Comparison of ENCODE assay signal across 15 mouse cellular contexts in the genomic region with DNA sequence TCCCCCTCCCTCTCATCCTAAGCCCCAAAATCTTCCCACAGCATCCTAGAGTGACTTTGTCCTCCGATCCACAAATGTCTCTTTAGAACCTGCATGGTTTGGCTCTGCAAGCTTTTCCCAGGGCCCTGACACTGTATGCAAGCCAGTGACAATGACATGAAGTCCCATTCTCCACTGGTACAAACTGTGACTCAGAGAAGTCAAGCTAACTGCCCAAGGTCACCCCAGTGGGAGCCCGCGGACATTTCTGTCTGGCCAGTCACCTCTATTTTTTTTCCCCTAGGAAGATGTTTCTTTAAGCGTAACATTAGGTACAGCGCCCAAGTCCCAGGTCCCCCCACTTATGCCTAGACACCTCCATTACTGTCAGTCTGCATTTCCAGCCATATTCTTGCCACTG. TPM values are rescaled to one million over a fixed set of nuclear protein-coding genes. Genes with fewer than 3 reads are reported as not detected.
"Had no signal": no experiment of that assay in that cellular context is flagged by ENCODE, and none has a peak within 500 bp of the region (broad histone marks: within the 10 kb centered on the region; RNA-seq: fewer than 3 reads in every experiment).

No protein-coding gene starts in this region.

- H3K9me3 ChIP-seq: limb, embryonic 12.5 days; liver, embryonic 13.5 days; lung, embryonic 15.5 days; midbrain, embryonic 12.5 days; neural tube, embryonic 15.5 days had no signal

- H3K4me3 ChIP-seq: limb, embryonic 12.5 days; liver, embryonic 13.5 days; lung, embryonic 15.5 days; midbrain, embryonic 12.5 days; neural tube, embryonic 15.5 days had no signal

- H3K4me2 ChIP-seq: limb, embryonic 12.5 days; liver, embryonic 13.5 days; lung, embryonic 15.5 days; midbrain, embryonic 12.5 days; neural tube, embryonic 15.5 days had no signal

- H3K9ac ChIP-seq: limb, embryonic 12.5 days; liver, embryonic 13.5 days; liver, postnatal 0 days; lung, embryonic 15.5 days; midbrain, embryonic 12.5 days; neural tube, embryonic 15.5 days had no signal

- H3K27ac ChIP-seq: limb, embryonic 12.5 days; liver, embryonic 13.5 days; lung, embryonic 15.5 days; midbrain, embryonic 12.5 days; neural tube, embryonic 15.5 days; stomach, postnatal 0 days had no signal

- DNase-seq: kidney, postnatal 10 days; kidney, postnatal 4 days; liver; liver, embryonic 13.5 days; liver, postnatal 0 days; thymus, postnatal 14 days had no signal

- ATAC-seq: liver, postnatal 0 days; midbrain, embryonic 16.5 days had no signal

- H3K36me3 ChIP-seq: limb, embryonic 12.5 days; liver, embryonic 13.5 days; lung, embryonic 15.5 days; midbrain, embryonic 12.5 days; neural tube, embryonic 15.5 days had no signal

RNA-seq across cellular contexts. Expression of gene Kcnj4, which starts 1.6 kb away (rescaled TPM):
- total RNA-seq: megakaryocyte-erythroid progenitor cell, adult 5-6 weeks had no signal
- polyA plus RNA-seq: kidney, embryonic 14.5 days; limb, embryonic 12.5 days; liver, embryonic 13.5 days; liver, postnatal 0 days; midbrain, embryonic 12.5 days; midbrain, embryonic 16.5 days; neural tube, embryonic 11.5 days; neural tube, embryonic 15.5 days; stomach, postnatal 0 days had no signal

RNA-seq across cellular contexts. Expression of gene Kdelr3, which starts 12.8 kb away (rescaled TPM):
- total RNA-seq: megakaryocyte-erythroid progenitor cell, adult 5-6 weeks had no signal
